Mouse (Mus musculus) heart, adult 2 months (tissue): ENCODE results near the gene Nek9.

Experiments
- CTCF ChIP-seq: fragments of 200-600 bp; IDR thresholded peaks from 2 replicates; pipeline ENCODE4 v1.8.1; 2022; ENCODE audit warnings: antibody characterized with exemption, mild to moderate bottlenecking, moderate library complexity
- EP300 ChIP-seq: fragments of 200-500 bp; IDR thresholded peaks from 2 replicates; pipeline ENCODE4 v1.6.1; 2011; ENCODE audit warnings: low read depth, low read length, control low read depth; ENCODE audit not compliant: insufficient read depth
- POLR2A ChIP-seq: fragments of 200-500 bp; IDR thresholded peaks from 2 replicates; pipeline ENCODE4 v1.6.1; 2011; ENCODE audit warnings: mild to moderate bottlenecking, low read depth, low read length, control low read depth; ENCODE audit not compliant: insufficient read depth

GRCm38 (mm10) chr12:85385995-85386375 is 46.8 kb upstream of the Nek9 start:
- no peak for TF ChIP-seq CTCF
- TF ChIP-seq POLR2A: no peak
- no peak for TF ChIP-seq EP300
